Mouse (Mus musculus): Measurements from ENCODE around the gene Maff. TPM values are rescaled to one million over a fixed set of nuclear protein-coding genes. Genes with fewer than 3 reads are reported as not detected.

The Maff gene
- polyA plus RNA-seq, 1 experiment from 2014 or later, result 3.5 TPM

DNA sequence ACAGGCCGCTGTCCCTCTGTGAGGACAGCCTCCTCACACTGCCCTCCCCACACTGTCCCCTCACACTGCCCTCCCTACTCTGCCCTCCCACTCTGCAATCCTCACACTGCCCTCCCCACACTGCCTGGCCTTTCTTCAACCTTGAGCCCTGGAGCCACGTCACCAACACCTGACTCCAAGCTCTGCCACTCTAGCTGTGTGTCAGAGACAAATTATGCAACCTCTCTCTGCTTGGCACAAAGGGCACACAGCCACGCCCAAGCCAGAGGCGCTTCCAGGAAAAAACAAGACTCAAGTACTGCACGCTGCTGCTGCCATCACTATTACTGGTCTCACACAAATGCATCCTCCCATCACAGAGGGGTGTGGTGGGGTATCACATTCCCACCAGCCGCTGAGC, 44.0 kb downstream of the Maff start:
- Histone ChIP-seq H3K36me3 (ENCODE audit: control insufficient read depth, insufficient read depth, low read length) (no peaks in the 10 kb centered on the region), H3K27ac (ENCODE audit: low read depth, low read length) (no peak overlapping the region), H3K9ac (ENCODE audit: low read depth, low read length) (no peak overlapping the region), H3K9me3 (ENCODE audit: control insufficient read depth, low read length) (no peaks in the 10 kb centered on the region), H3K4me2 (no peak overlapping the region), H3K4me1 (replicated peaks; ENCODE audit: control insufficient read depth, insufficient read depth, low read length) (peaks cover 44% of the 10 kb centered on the region), H3K4me3 (ENCODE audit: low read depth, low read length) (no peak overlapping the region), H3K27me3 (replicated peaks; ENCODE audit: control insufficient read depth, insufficient read depth, low read length) (no peaks in the 10 kb centered on the region)
- DNase-seq (ENCODE audit: low spot score) (no peak), ATAC-seq (replicated peaks; ENCODE audit: low FRiP score) (no peak)
- WGBS, result 75% methylated on average over 6 of the region's 6 CpGs

DNA sequence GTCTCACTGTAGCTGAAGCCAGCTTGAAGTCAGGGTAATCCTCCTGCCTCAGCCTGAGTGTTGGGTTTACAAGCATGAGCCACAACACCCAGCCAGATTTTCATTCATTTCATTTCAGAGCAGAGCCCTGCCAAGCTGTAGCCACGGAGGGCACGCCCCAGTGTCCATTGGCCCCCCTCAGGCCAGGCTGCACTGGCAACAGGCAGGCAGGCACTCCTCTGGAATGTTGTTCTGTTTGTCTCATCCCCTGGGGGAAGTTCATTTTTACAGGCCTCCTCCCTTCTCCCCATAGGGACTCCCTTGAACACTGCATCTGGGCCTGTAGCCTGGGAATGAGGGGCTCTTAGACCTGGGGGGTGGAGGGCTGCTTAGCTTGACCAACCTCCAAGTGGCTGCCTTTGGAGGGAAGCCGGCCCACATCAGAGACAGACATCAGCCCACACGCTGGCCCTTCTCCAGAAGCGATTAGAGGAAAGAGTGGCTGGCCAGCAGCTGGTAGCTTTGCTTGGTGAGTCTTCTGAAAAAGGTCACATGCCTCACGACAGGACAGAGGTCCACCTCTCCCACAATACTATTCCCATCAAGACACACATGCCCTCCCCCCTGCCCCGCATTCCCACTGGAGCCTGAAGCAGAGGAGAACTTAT, 45.1 kb downstream of the Maff start:
- Histone ChIP-seq H3K27ac (ENCODE audit: low read depth, low read length) (peak overlapping the region; percentile 23; the same call in 1 of the 2 replicates), H3K36me3 (ENCODE audit: control insufficient read depth, insufficient read depth, low read length) (no peaks in the 10 kb centered on the region), H3K9me3 (ENCODE audit: control insufficient read depth, low read length) (no peaks in the 10 kb centered on the region), H3K27me3 (replicated peaks; ENCODE audit: control insufficient read depth, insufficient read depth, low read length) (no peaks in the 10 kb centered on the region), H3K4me2 (no peak overlapping the region), H3K9ac (ENCODE audit: low read depth, low read length) (no peak overlapping the region; the same call in 1 of the 2 replicates), H3K4me3 (ENCODE audit: low read depth, low read length) (no peak overlapping the region), H3K4me1 (replicated peaks; ENCODE audit: control insufficient read depth, insufficient read depth, low read length) (peaks cover 53% of the 10 kb centered on the region)
- 53% methylated on average over 7 of the region's 7 CpGs for WGBS
- DNase-seq (ENCODE audit: low spot score) (no peak), ATAC-seq (replicated peaks; ENCODE audit: low FRiP score) (no peak)

DNA sequence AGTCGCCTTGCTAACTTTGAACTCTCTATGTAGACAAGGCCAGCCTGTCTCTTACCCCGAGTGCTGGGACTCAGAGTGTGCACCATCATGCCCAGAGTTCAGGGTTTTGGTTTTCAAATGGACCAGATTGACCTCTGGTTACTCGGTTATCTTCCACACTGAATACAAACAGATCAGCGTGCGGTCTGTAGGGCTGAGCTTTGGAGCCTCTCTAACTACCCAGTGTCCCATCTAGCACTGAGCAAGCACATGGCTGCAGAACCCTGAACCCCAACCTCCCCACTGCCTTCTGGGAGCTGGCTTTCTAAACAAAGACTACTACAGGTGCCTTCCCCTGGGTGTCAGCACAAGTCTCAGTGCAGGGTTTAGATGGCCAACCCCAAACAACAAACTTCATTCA, 46.1 kb downstream of the Maff start:
- no peak for DNase-seq (ENCODE audit: low spot score)
- no peak overlapping the region for H3K4me3 ChIP-seq (ENCODE audit: low read depth, low read length)
- no peak for ATAC-seq (replicated peaks; ENCODE audit: low FRiP score)
- H3K9me3 ChIP-seq (ENCODE audit: control insufficient read depth, low read length), result no peaks in the 10 kb centered on the region
- 71% methylated on average over 5 of the region's 5 CpGs for WGBS
- no peak overlapping the region for H3K4me2 ChIP-seq
- H3K4me1 ChIP-seq (replicated peaks; ENCODE audit: control insufficient read depth, insufficient read depth, low read length), result peaks cover 50% of the 10 kb centered on the region
- H3K27ac ChIP-seq (ENCODE audit: low read depth, low read length), result 0 out of 2 replicates have a peak overlapping the region, but pooled peaks have one; percentile 21
- no peaks in the 10 kb centered on the region for H3K36me3 ChIP-seq (ENCODE audit: control insufficient read depth, insufficient read depth, low read length)
- H3K27me3 ChIP-seq (replicated peaks; ENCODE audit: control insufficient read depth, insufficient read depth, low read length), result no peaks in the 10 kb centered on the region
- H3K9ac ChIP-seq (ENCODE audit: low read depth, low read length), result no peak overlapping the region

DNA sequence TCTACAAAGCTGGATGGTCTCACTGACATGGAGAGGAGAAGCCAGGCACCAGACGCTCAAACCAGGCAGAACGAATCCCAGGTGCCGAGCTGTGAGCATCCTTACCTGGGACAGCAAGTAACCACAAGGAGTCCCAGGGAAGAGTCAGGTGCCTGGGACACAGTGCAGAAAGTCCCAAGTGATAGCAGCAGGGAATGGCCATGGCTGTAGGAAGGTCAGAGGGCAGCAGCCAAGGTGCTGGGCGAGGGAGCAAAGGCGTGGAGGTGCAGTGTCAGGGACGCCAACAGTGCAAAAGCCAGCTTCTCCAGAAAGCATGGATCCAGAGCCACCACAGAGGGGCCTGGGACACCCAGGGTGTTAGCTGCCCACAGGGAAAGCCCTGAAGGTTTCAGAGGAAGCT, 46.7 kb downstream of the Maff start:
- no peaks in the 10 kb centered on the region for H3K9me3 ChIP-seq (ENCODE audit: control insufficient read depth, low read length)
- DNase-seq (ENCODE audit: low spot score) (no peak), ATAC-seq (replicated peaks; ENCODE audit: low FRiP score) (no peak)
- H3K27ac ChIP-seq (ENCODE audit: low read depth, low read length), result 0 out of 2 replicates have a peak overlapping the region, but pooled peaks have one; percentile 13
- H3K4me3 ChIP-seq (ENCODE audit: low read depth, low read length), result no peak overlapping the region
- no peak overlapping the region for H3K4me2 ChIP-seq
- WGBS, result 82% methylated on average over 6 of the region's 6 CpGs
- H3K27me3 ChIP-seq (replicated peaks; ENCODE audit: control insufficient read depth, insufficient read depth, low read length), result no peaks in the 10 kb centered on the region
- no peak overlapping the region for H3K9ac ChIP-seq (ENCODE audit: low read depth, low read length)
- peaks cover 45% of the 10 kb centered on the region for H3K4me1 ChIP-seq (replicated peaks; ENCODE audit: control insufficient read depth, insufficient read depth, low read length)
- no peaks in the 10 kb centered on the region for H3K36me3 ChIP-seq (ENCODE audit: control insufficient read depth, insufficient read depth, low read length)

DNA sequence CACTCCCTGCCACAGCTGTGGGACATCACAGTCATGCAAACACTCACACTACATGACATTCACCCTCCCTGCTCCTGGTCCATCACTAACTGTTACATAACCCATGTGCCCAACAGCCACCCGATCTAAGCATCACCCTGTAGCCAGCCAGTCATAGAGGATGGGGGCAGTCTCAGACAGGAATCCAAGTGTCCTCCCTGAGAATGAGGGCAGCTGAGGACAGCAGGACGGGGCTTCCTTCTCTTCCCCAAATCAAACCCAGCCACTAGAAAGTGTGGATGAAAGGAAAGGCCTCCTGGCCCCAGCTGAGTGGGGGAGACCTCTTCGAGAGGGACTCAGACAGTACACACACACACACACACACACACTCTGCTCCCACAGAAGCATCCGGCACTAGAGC, 48.4 kb downstream of the Maff start:
- Histone ChIP-seq H3K4me3 (ENCODE audit: low read depth, low read length) (no peak overlapping the region), H3K4me1 (replicated peaks; ENCODE audit: control insufficient read depth, insufficient read depth, low read length) (peaks cover 47% of the 10 kb centered on the region), H3K9ac (ENCODE audit: low read depth, low read length) (no peak overlapping the region), H3K27ac (ENCODE audit: low read depth, low read length) (no peak overlapping the region; the same call in 1 of the 2 replicates), H3K27me3 (replicated peaks; ENCODE audit: control insufficient read depth, insufficient read depth, low read length) (no peaks in the 10 kb centered on the region), H3K36me3 (ENCODE audit: control insufficient read depth, insufficient read depth, low read length) (no peaks in the 10 kb centered on the region), H3K4me2 (no peak overlapping the region), H3K9me3 (ENCODE audit: control insufficient read depth, low read length) (no peaks in the 10 kb centered on the region)
- WGBS, result 83% methylated on average over 4 of the region's 4 CpGs
- DNase-seq (ENCODE audit: low spot score), result no peak
- ATAC-seq (replicated peaks; ENCODE audit: low FRiP score), result no peak

DNA sequence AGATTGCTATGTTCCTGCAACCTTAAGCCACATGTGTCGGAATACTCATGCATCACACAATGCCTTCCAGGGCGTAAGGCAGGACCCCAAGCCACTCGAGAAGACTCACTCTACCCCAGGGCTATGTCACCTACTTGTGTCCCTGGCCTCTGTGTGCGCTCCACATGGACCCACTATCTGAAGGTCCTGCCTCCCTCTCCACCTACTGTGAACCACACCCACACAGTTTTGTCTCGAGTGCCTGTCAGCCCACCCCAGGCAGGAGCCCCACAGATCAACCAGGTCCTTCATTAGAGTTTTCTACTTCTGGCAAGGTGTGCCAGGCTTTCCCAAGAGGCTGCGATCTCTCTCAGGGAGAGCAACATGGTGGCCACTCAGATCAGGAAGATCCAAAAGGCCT, 48.9 kb downstream of the Maff start:
- Histone ChIP-seq H3K4me3 (ENCODE audit: low read depth, low read length) (no peak overlapping the region), H3K36me3 (ENCODE audit: control insufficient read depth, insufficient read depth, low read length) (no peaks in the 10 kb centered on the region), H3K4me1 (replicated peaks; ENCODE audit: control insufficient read depth, insufficient read depth, low read length) (peaks cover 50% of the 10 kb centered on the region), H3K4me2 (no peak overlapping the region), H3K27ac (ENCODE audit: low read depth, low read length) (no peak overlapping the region; the same call in 1 of the 2 replicates), H3K9ac (ENCODE audit: low read depth, low read length) (no peak overlapping the region), H3K27me3 (replicated peaks; ENCODE audit: control insufficient read depth, insufficient read depth, low read length) (no peaks in the 10 kb centered on the region), H3K9me3 (ENCODE audit: control insufficient read depth, low read length) (no peaks in the 10 kb centered on the region)
- WGBS, result 72% methylated on average over 6 of the region's 6 CpGs
- no peak for ATAC-seq (replicated peaks; ENCODE audit: low FRiP score)
- DNase-seq (ENCODE audit: low spot score), result no peak

DNA sequence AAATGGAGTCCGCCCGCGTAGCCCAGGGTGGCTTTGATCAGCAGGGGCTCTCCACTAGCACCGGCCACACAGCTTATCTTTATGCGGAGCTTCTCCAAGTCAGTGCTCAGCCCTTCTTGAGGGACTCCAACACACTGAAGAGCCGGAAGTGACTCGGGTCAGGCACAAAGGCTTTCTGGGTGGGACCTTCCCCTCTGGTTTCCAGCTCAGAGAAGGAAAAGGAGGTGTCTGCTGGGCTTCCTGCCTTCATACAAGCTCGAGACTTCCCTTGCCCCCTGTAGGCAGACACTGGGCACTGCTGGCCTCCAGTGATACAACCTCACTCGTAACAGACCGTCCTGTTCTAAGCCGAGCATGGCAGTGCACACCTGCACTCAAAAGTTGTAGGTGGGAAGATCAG, 50.3 kb downstream of the Maff start:
- Histone ChIP-seq H3K27ac (ENCODE audit: low read depth, low read length) (no peak overlapping the region), H3K4me1 (replicated peaks; ENCODE audit: control insufficient read depth, insufficient read depth, low read length) (peaks cover 51% of the 10 kb centered on the region)
- ATAC-seq (replicated peaks; ENCODE audit: low FRiP score), result peak; percentile 66

DNA sequence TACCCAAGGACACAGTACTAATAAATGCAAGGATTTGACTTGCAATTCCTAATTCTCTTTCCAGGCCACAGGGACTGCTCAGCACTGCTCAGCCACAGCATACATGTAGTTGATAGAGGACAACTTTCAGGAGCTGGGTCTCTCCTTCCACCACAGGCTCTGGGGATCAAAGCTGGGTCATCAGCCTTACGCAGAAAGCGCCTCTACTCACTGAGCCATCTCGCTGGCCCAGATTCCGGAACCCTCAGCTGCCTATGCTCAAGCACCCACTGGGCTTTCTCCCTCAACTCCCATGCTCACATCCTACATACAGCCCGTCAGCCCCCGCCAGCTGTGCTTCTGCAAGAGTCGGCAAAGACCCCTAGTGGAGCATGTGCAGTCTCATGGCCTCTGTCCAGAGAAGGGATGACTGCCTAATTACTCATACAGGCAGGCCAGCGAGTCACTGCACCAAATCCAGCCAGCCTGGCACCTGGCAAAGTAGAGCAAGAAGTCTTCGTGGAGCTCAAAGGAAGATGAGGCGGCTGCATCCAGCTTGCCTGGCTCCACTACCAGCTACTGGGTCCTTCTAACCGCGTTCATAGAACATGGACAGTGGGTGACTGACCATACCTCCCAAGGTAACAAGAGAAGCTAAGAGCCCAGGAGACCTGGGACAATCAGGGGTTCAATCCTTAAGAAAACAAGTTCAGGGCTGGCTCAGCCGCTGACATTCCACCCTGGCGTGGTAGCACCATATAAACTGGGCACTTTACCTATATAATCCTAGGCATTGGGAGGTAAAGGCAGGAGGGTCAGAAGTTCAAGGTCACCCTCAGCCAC, 53.0 kb downstream of the Maff start:
- DNase-seq (ENCODE audit: low spot score) (no peak), ATAC-seq (replicated peaks; ENCODE audit: low FRiP score) (no peak)
- Histone ChIP-seq H3K4me3 (ENCODE audit: low read depth, low read length) (no peak overlapping the region), H3K4me1 (replicated peaks; ENCODE audit: control insufficient read depth, insufficient read depth, low read length) (peaks cover 53% of the 10 kb centered on the region), H3K27me3 (replicated peaks; ENCODE audit: control insufficient read depth, insufficient read depth, low read length) (no peaks in the 10 kb centered on the region), H3K4me2 (no peak overlapping the region), H3K9me3 (ENCODE audit: control insufficient read depth, low read length) (no peaks in the 10 kb centered on the region), H3K27ac (ENCODE audit: low read depth, low read length) (no peak overlapping the region), H3K9ac (ENCODE audit: low read depth, low read length) (no peak overlapping the region), H3K36me3 (ENCODE audit: control insufficient read depth, insufficient read depth, low read length) (no peaks in the 10 kb centered on the region)
- 86% methylated on average over 14 of the region's 14 CpGs for WGBS

More for the DNA sequence above, 50.3 kb downstream of the Maff start:
- WGBS, result 46% methylated on average over 11 of the region's 11 CpGs
- H3K36me3 ChIP-seq (ENCODE audit: control insufficient read depth, insufficient read depth, low read length), result no peaks in the 10 kb centered on the region
- no peaks in the 10 kb centered on the region for H3K27me3 ChIP-seq (replicated peaks; ENCODE audit: control insufficient read depth, insufficient read depth, low read length)
- H3K4me2 ChIP-seq, result peak overlapping the region; percentile 47
- no peaks in the 10 kb centered on the region for H3K9me3 ChIP-seq (ENCODE audit: control insufficient read depth, low read length)
- H3K4me3 ChIP-seq (ENCODE audit: low read depth, low read length), result no peak overlapping the region
- no peak for DNase-seq (ENCODE audit: low spot score)
- no peak overlapping the region; the same call in 1 of the 2 replicates for H3K9ac ChIP-seq (ENCODE audit: low read depth, low read length)

Measured in liver, embryonic 11.5 days (tissue).